Mouse (Mus musculus) kidney, adult 2 months (tissue): ENCODE measurements around the gene Gm3045.

Experiments
- CTCF ChIP-seq: fragments of 200-500 bp; conservative IDR thresholded peaks from 2 replicates; pipeline ENCODE4 v1.5.1; 2011; ENCODE audit warnings: low read depth, mild to moderate bottlenecking, control low read depth, low read length, moderate library complexity, mixed read lengths; ENCODE audit not compliant: insufficient read depth, insufficient read length
- POLR2A ChIP-seq: fragments of 200-500 bp; IDR thresholded peaks from one replicate; pipeline ENCODE4 v1.6.1; 2011; ENCODE audit warnings: low read depth, low read length, control low read depth

DNA sequence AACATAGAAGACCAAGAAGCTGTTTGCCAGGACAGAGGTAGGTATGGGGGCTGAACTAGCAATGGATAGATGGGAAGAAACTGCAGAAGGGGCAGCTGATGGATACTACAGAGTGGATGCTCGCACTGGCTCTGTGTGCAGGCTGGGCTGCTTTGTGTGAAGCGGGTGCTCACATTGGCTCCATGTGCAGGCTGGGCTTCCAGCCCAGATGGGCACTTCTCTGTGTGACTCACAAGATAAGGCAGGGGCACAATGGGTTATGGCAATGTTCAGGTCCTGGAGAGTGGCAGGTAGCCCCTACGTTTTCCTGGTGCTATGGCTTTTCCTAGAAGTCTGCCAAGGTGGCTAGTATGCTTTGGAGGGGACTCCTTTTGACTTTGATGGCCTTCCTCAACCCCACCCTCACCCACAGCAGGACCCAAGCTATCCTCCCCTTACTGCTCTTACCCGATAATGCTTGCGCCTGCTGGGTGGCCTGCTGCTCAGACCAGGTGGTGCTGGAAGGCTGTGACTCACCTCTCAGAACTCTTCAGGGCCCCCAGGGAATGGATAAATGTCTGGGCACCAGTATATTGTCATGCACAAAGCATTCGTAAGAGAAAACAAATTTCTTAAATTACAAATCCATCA lies 21.8 kb upstream of the Gm3045 start:
- TF ChIP-seq POLR2A (no peak), CTCF (no peak)
